Mouse (Mus musculus) hindbrain, embryonic 14.5 days (tissue): ENCODE results near the gene Gjb1. TPM values are rescaled to one million over a fixed set of nuclear protein-coding genes. Genes with fewer than 3 reads are reported as not detected.

ENCODE experiments used
- ATAC-seq: fragments of 200-750 bp; cut with Nextera tagmentation; 2 replicates; pipeline ENCODE4 v1.8.0; 2017; ENCODE audit warnings: moderate number of reproducible peaks, mild to moderate bottlenecking, moderate TSS enrichment, moderate library complexity; ENCODE audit not compliant: low FRiP score
- DNase-seq: peaks from one replicate; pipeline ENCODE4 v3.0.0-alpha.2; 2015; ENCODE audit warnings: low spot score
- H3K27ac ChIP-seq: fragments of 300-500 bp; sonication (generic); 2 replicates; pipeline ENCODE4 v1.5.1; 2014; ENCODE audit warnings: mild to moderate bottlenecking, moderate library complexity
- H3K27me3 ChIP-seq: fragments of 300-500 bp; sonication (generic); 2 replicates; pipeline ENCODE4 v1.6.1; 2014; ENCODE audit warnings: mild to moderate bottlenecking, low read length, mixed read lengths; ENCODE audit not compliant: control insufficient read depth, insufficient read depth
- H3K36me3 ChIP-seq: fragments of 300-500 bp; sonication (generic); replicated peaks from 2 replicates; pipeline ENCODE4 v1.6.1; 2014; ENCODE audit not compliant: control insufficient read depth, insufficient read depth
- H3K4me1 ChIP-seq: fragments of 300-500 bp; sonication (generic); replicated peaks from 2 replicates; pipeline ENCODE4 v1.6.1; 2014; ENCODE audit warnings: antibody characterized with exemption, low read length, mixed read lengths; ENCODE audit not compliant: control insufficient read depth, insufficient read depth
- H3K4me2 ChIP-seq: fragments of 300-500 bp; sonication (generic); replicated peaks from 2 replicates; pipeline ENCODE4 v1.6.1; 2014; ENCODE audit warnings: mild to moderate bottlenecking, moderate library complexity
- H3K4me3 ChIP-seq: fragments of 300-500 bp; sonication (generic); replicated peaks from 2 replicates; pipeline ENCODE4 v1.5.1; 2014; ENCODE audit warnings: mild to moderate bottlenecking, low read length
- H3K9ac ChIP-seq: fragments of 300-500 bp; sonication (generic); 2 replicates; pipeline ENCODE4 v1.6.1; 2014
- H3K9me3 ChIP-seq: fragments of 300-500 bp; sonication (generic); 2 replicates; pipeline ENCODE4 v1.6.1; 2016; ENCODE audit warnings: low read length; ENCODE audit not compliant: control insufficient read depth
- WGBS: fragments of 180-500 bp; shearing (Covaris S2); extraction: QIAGEN DNeasy Blood & Tissue Kit; methylation state at CpG from one replicate; pipeline ENCODE4 v1.1.7; 2014; 5-methylcytosine and 5-hydroxymethylcytosine counted together
- polyA plus RNA-seq: library from polyadenylated mRNA; unstranded; fragments of >200 nt; fragmentation: Nextera tagmentation; extraction: Ambion mirVana; gene quantifications from 2 replicates; pipeline ENCODE4 v1.2.1, GENCODE M21; 2014

The Gjb1 gene
- polyA plus RNA-seq, 1 experiment from 2014 or later, result 0.96 TPM

- ATAC-seq (no peak), DNase-seq (no peak)
- no peak overlapping the region for H3K9ac ChIP-seq
- no peaks in the 10 kb centered on the region for H3K9me3 ChIP-seq
- 30% methylated on average over 4 of the region's 4 CpGs for WGBS
- peaks cover 21% of the 10 kb centered on the region for H3K27me3 ChIP-seq
- H3K4me2 ChIP-seq, result no peak overlapping the region
- peaks cover 4% of the 10 kb centered on the region; the same call in 1 of the 2 replicates for H3K4me1 ChIP-seq
- no peak overlapping the region for H3K4me3 ChIP-seq
- no peak overlapping the region for H3K27ac ChIP-seq
- H3K36me3 ChIP-seq, result no peaks in the 10 kb centered on the region
Observed at GRCm38 (mm10) chrX:101386222-101386621, 10.0 kb downstream of the Gjb1 start.

GRCm38 (mm10) chrX:101388866-101389537, 12.8 kb downstream of the Gjb1 start:
- Histone ChIP-seq H3K4me2 (no peak overlapping the region), H3K27ac (no peak overlapping the region), H3K9ac (no peak overlapping the region), H3K27me3 (0 out of 2 replicates have a peak, but pooled peaks cover 13% of the 10 kb centered on the region), H3K36me3 (no peaks in the 10 kb centered on the region), H3K9me3 (no peaks in the 10 kb centered on the region), H3K4me1 (peaks cover 4% of the 10 kb centered on the region; the same call in 1 of the 2 replicates), H3K4me3 (no peak overlapping the region)
- DNase-seq (no peak), ATAC-seq (no peak)
- WGBS, result 52% methylated on average over 5 of the region's 5 CpGs

- Histone ChIP-seq H3K9ac (no peak overlapping the region), H3K4me3 (no peak overlapping the region), H3K27me3 (peaks cover 4% of the 10 kb centered on the region; the same call in 1 of the 2 replicates), H3K27ac (no peak overlapping the region), H3K9me3 (no peaks in the 10 kb centered on the region), H3K4me2 (no peak overlapping the region), H3K36me3 (no peaks in the 10 kb centered on the region), H3K4me1 (no peaks in the 10 kb centered on the region)
- DNase-seq, result no peak
- 60% methylated on average over 2 of the region's 2 CpGs for WGBS
- ATAC-seq, result no peak
Observed at GRCm38 (mm10) chrX:101394341-101394740, 18.2 kb downstream of the Gjb1 start.

GRCm38 (mm10) chrX:101396459-101396858, 20.3 kb downstream of the Gjb1 start:
- 19% methylated on average over 11 of the region's 11 CpGs for WGBS
- H3K4me2 ChIP-seq, result no peak overlapping the region; the same call in 1 of the 2 replicates
- ATAC-seq, result no peak

GRCm38 (mm10) chrX:101418946-101419724, 43.0 kb downstream of the Gjb1 start:
- Histone ChIP-seq H3K27me3 (no peaks in the 10 kb centered on the region), H3K4me1 (no peaks in the 10 kb centered on the region; the same call in 1 of the 2 replicates), H3K4me2 (peak overlapping the region; percentile 60), H3K4me3 (peak overlapping the region; percentile 55), H3K36me3 (0 out of 2 replicates have a peak, but pooled peaks cover 10% of the 10 kb centered on the region), H3K9me3 (no peaks in the 10 kb centered on the region), H3K9ac (peak overlapping the region; percentile 73), H3K27ac (peak overlapping the region; percentile 86)
- DNase-seq (no peak), ATAC-seq (peak; percentile 34; the same call in 1 of the 2 replicates)
- WGBS, result 24% methylated on average over 30 of the region's 36 CpGs

More at GRCm38 (mm10) chrX:101396459-101396858, 20.3 kb downstream of the Gjb1 start:
- no peak overlapping the region for H3K9ac ChIP-seq
- no peaks in the 10 kb centered on the region for H3K36me3 ChIP-seq
- peaks cover 4% of the 10 kb centered on the region; the same call in 1 of the 2 replicates for H3K27me3 ChIP-seq
- no peak for DNase-seq
- no peak overlapping the region for H3K4me3 ChIP-seq
- H3K27ac ChIP-seq, result no peak overlapping the region
- H3K9me3 ChIP-seq, result no peaks in the 10 kb centered on the region
- H3K4me1 ChIP-seq, result no peaks in the 10 kb centered on the region

GRCm38 (mm10) chrX:101419725-101420699, 43.8 kb downstream of the Gjb1 start:
- peak overlapping the region; percentile 55 for H3K4me3 ChIP-seq
- H3K27ac ChIP-seq, result peak overlapping the region; percentile 87
- DNase-seq (peak; percentile 79), ATAC-seq (peak; percentile 95)
- H3K4me2 ChIP-seq, result peak overlapping the region; percentile 60
- no peaks in the 10 kb centered on the region; the same call in 1 of the 2 replicates for H3K4me1 ChIP-seq
- H3K9ac ChIP-seq, result peak overlapping the region; percentile 73
- H3K9me3 ChIP-seq, result no peaks in the 10 kb centered on the region
- H3K36me3 ChIP-seq, result 0 out of 2 replicates have a peak, but pooled peaks cover 3% of the 10 kb centered on the region
- WGBS, result 19% methylated on average over 51 of the region's 54 CpGs
- H3K27me3 ChIP-seq, result no peaks in the 10 kb centered on the region

- Histone ChIP-seq H3K27ac (peak within 1 kb of the TSS; percentile 87), H3K4me2 (peak within 1 kb of the TSS; percentile 60), H3K4me3 (peak within 1 kb of the TSS; percentile 55), H3K36me3 (0 out of 2 replicates have a peak, but pooled peaks cover 3% of the 10 kb centered on the region), H3K9me3 (no peaks in the 10 kb centered on the region), H3K4me1 (no peaks in the 10 kb centered on the region; the same call in 1 of the 2 replicates), H3K27me3 (no peaks in the 10 kb centered on the region), H3K9ac (peak within 1 kb of the TSS; percentile 73)
- 20% methylated on average over 4 of the region's 4 CpGs for WGBS
- no peak for ATAC-seq
- DNase-seq, result no peak
Observed at GRCm38 (mm10) chrX:101420700-101421095, 44.5 kb downstream of the Gjb1 start, which contains the start of gene Zmym3. Gene Zmym3 (minus strand): TSS chrX:101420849.

GRCm38 (mm10) chrX:101423462-101423861, 47.3 kb downstream of the Gjb1 start:
- no peak overlapping the region for H3K4me3 ChIP-seq
- no peak overlapping the region for H3K9ac ChIP-seq
- H3K9me3 ChIP-seq, result no peaks in the 10 kb centered on the region
- ATAC-seq (no peak), DNase-seq (no peak)
- WGBS, result 90% methylated on average over 2 of the region's 2 CpGs
- no peaks in the 10 kb centered on the region for H3K4me1 ChIP-seq
- H3K4me2 ChIP-seq, result no peak overlapping the region
- no peak overlapping the region for H3K27ac ChIP-seq
- H3K36me3 ChIP-seq, result no peaks in the 10 kb centered on the region
- H3K27me3 ChIP-seq, result no peaks in the 10 kb centered on the region
